Mouse (Mus musculus) G1E (cell line): ENCODE measurements around the gene Kcnj6. TPM values are rescaled to one million over a fixed set of nuclear protein-coding genes. Genes with fewer than 3 reads are reported as not detected.

Experiments
- ATAC-seq: 2 replicates; pipeline ENCODE4 v1.8.0; 2016; ENCODE audit warnings: mild to moderate bottlenecking; ENCODE audit not compliant: insufficient number of reproducible peaks, poor library complexity, low FRiP score, severe bottlenecking; ENCODE audit errors: extremely low read depth
- DNase-seq: peaks from one replicate; pipeline ENCODE4 v3.0.0; 2012; ENCODE audit warnings: low spot score
- H3K27me3 ChIP-seq: 2 replicates; pipeline ENCODE4 v1.6.1; 2012; ENCODE audit warnings: mild to moderate bottlenecking, low read length, inconsistent platforms; ENCODE audit not compliant: insufficient read depth
- H3K36me3 ChIP-seq: replicated peaks from 2 replicates; pipeline ENCODE3; 2012; ENCODE audit warnings: mild to moderate bottlenecking, inconsistent platforms
- H3K4me1 ChIP-seq: 2 replicates; pipeline ENCODE4 v1.6.1; 2012; ENCODE audit warnings: low read depth, low read length, inconsistent platforms, mixed read lengths; ENCODE audit not compliant: insufficient read depth
- H3K4me3 ChIP-seq: 2 replicates; pipeline ENCODE4 v1.5.1; 2012; ENCODE audit warnings: low read depth, mild to moderate bottlenecking, inconsistent platforms, low read length, moderate library complexity, mixed read lengths
- H3K9me3 ChIP-seq: replicated peaks from 2 replicates; pipeline ENCODE4 v1.6.1; 2012; ENCODE audit warnings: inconsistent platforms
- CTCF ChIP-seq: IDR thresholded peaks from 2 replicates; pipeline ENCODE4 v1.5.1; 2012; ENCODE audit warnings: low read depth, low read length, inconsistent platforms, mixed read lengths
- GATA1 ChIP-seq: IDR thresholded peaks from 2 replicates; pipeline ENCODE4 v1.6.1; 2012; ENCODE audit warnings: borderline replicate concordance, low read length, inconsistent platforms, mixed read lengths
- GATA2 ChIP-seq: IDR thresholded peaks from 2 replicates; pipeline ENCODE4 v1.6.1; 2012; ENCODE audit warnings: low read depth, low read length, inconsistent platforms, borderline replicate concordance
- POLR2AphosphoS5 ChIP-seq: IDR thresholded peaks from 2 replicates; pipeline ENCODE4 v1.6.1; 2012; ENCODE audit warnings: low read depth, low read length, inconsistent platforms; ENCODE audit not compliant: insufficient replicate concordance
- TAL1 ChIP-seq: conservative IDR thresholded peaks from 2 replicates; pipeline ENCODE4 v1.6.1; 2012; ENCODE audit warnings: low read depth, low read length, inconsistent platforms, mixed read lengths
- polyA plus RNA-seq: library from polyadenylated mRNA; stranded (reverse); fragments of >175 nt; gene quantifications from 2 replicates; pipeline ENCODE4 v1.2.3, GENCODE M21; 2012
- total RNA-seq, 2 experiments: library from RNA; stranded (forward) in 1 of 2; stranded (reverse) in 1 of 2; fragments of 200-1000 nt in 1 of 2; fragments of >200 nt in 1 of 2; fragmentation: Nextera tagmentation in 1 of 2; gene quantifications; 2 replicates each; pipeline ENCODE4 v1.2.3; 2014 to 2017

Kcnj6 gene
- total and polyA plus RNA-seq, 3 experiments = 0.22 TPM; not detected in 2

DNA sequence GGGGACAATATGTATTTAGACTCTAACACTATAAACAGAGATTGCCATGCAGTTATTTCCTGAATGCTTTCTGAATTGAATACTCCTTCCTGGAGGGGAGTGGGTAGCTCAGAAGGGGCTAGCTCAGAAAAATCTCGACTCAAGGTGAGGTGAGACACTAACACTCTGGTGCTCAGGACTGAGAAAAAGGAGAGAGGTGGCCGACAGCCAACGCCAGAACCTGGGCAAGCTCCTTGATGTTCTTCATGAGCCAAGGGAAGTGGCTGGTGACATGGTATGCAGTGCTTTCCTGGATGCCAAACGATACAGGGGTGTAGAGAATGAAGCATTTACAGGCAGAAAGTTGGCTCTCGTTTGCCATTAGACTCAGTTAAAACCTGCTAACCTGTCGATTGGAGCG lies 48.3 kb downstream of the Kcnj6 start:
- ATAC-seq (no peak), DNase-seq (no peak)
- Histone ChIP-seq H3K9me3 (peaks cover 8% of the 10 kb centered on the region; the same call in 1 of the 2 replicates), H3K4me1 (no peaks in the 10 kb centered on the region), H3K27me3 (no peaks in the 10 kb centered on the region), H3K4me3 (no peak overlapping the region), H3K36me3 (no peaks in the 10 kb centered on the region)
- TF ChIP-seq GATA1 (no peak), CTCF (no peak)

DNA sequence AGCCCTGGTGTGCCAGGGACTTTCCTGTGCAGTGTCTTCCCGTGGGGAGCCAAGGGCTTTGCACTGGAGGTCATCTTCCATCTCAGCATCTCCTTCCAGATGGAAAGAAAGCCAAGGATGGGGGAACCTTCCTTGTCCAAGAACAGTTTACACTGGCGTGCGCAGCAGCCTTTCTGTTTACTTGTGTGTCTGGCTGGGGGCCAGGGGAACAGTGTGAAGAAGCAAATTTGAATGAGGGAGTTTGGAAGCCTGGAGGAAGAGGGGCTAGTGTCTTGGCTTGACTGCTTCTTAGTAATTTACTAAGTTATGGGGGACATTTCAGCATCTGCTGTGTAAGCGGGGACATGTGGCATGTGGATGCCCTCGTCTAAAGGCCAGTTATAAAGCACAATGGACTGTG lies 50.7 kb downstream of the Kcnj6 start:
- H3K27me3 ChIP-seq = no peaks in the 10 kb centered on the region
- DNase-seq (no peak), ATAC-seq (no peak)
- H3K4me1 ChIP-seq = no peaks in the 10 kb centered on the region
- no peak overlapping the region for H3K4me3 ChIP-seq
- H3K36me3 ChIP-seq = no peaks in the 10 kb centered on the region
- H3K9me3 ChIP-seq = peaks cover 8% of the 10 kb centered on the region; the same call in 1 of the 2 replicates
- TF ChIP-seq TAL1 (no peak), GATA1 (no peak), POLR2AphosphoS5 (no peak), GATA2 (no peak), CTCF (no peak)

DNA sequence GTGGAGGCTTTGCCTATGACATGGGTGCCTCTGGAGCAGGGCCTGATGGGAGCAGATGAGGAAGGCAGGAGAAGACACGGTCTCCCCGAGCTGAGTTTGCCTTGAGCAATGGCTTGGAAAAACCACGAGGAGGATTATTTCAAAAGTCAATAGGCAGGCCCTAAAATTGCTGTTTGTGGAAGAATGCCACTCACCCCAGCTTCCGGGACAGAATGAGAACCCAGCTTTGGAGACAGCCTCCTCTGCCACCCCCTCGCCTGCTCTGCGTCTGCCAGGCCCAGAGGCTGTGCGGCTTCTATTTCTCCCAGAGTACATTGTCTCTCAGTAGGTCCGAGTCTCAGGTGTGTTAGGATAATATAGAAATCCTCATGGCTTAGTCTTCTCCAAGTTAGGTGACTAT lies 64.8 kb downstream of the Kcnj6 start:
- Histone ChIP-seq H3K27me3 (no peaks in the 10 kb centered on the region), H3K36me3 (no peaks in the 10 kb centered on the region), H3K9me3 (peaks cover 13% of the 10 kb centered on the region), H3K4me3 (no peak overlapping the region), H3K4me1 (no peaks in the 10 kb centered on the region)
- DNase-seq (no peak), ATAC-seq (no peak)
- TF ChIP-seq GATA1 (no peak), GATA2 (no peak), CTCF (no peak), TAL1 (no peak), POLR2AphosphoS5 (no peak)

DNA sequence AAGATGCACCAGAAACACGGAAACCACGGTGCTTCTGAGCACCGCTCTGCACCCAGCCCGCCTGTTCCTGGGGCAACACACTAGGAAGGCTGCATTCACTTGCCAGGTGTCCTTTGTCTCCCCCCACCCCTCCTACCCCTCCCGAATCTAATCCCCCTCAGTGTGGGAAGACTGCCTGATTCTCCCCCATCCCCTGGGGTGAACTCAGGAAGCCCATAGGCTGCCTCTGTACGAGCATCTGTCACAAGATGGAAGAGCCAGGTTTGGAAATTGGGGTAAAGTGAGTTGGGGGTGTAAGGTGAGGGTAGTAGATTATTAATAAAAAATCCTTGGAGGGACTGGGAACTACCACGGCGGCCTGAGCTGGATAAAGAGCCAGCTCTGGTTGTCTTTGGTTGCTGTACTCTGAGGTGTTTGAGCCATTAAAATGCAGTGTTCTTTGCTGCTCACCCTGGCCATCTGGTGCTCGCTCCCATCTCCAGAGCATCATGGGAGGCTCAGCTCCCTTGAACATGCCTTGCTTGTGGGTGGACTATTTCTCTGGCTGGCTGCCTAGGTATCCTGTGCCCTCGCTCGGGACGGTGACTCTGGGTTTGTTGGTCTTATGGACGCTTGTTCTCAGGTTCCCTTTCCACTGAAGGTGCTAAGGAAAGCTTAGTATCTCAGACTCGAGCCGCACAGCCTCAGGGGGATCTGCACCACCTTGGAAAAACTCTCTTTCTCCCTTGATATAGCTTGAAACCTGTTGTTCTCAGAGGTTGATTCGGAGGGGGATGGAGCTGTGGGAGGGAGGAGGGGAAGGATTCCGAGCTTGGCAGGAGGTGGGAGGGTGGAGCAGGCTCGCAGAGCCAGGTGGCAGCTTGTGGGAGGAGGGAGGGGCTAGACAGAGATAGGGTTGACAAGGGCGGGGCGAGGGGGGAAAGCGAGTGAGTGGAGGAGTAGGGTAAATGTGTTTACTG lies 65.9 kb downstream of the Kcnj6 start:
- Histone ChIP-seq H3K36me3 (no peaks in the 10 kb centered on the region), H3K27me3 (no peaks in the 10 kb centered on the region), H3K4me1 (no peaks in the 10 kb centered on the region), H3K4me3 (no peak overlapping the region), H3K9me3 (peaks cover 13% of the 10 kb centered on the region)
- no peak for ATAC-seq
- no peak for TF ChIP-seq GATA1
- TF ChIP-seq GATA2 = no peak
- TF ChIP-seq CTCF = no peak
- TF ChIP-seq TAL1 = no peak
- no peak for TF ChIP-seq POLR2AphosphoS5
- DNase-seq = no peak

DNA sequence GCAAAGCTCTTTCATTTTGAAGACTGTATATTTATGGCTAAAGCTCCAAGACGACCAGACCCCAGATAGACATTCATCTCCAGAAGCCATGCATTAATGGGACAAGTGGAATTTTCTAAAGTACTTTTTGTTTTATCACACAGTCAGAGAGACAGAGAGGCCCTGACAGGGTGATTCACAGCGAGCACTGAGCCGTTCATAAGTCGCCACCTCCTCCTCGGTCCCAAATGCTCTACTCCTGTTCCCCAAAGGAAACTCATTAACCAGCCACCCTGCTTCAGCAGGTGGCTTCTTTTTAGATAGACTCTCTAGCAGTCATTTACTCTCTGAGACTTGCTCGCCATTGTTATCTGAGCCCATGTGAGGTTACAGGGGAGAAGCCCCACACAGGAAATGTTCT lies 72.1 kb downstream of the Kcnj6 start:
- TF ChIP-seq GATA1 (no peak), TAL1 (no peak), CTCF (no peak), GATA2 (no peak), POLR2AphosphoS5 (no peak)
- ATAC-seq = no peak

DNA sequence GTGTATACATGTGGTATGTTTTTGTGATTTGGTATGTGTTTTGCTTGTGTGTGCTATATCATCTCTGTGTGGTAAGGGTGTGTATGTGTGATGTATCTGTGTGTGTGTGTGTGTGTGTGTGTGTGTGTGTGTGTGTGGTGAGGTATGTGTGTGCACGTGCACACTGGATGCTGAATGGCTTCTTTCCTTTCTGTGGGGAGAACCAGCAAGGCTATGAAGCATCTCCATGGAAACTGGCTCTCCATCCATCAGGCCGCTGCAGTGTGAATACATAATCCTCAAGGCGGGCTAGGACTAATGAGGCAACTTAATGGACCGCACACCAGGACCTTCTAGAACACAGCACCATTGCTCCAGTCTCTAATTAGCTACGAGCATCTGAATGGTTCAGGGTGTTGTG lies 78.3 kb downstream of the Kcnj6 start:
- no peak for TF ChIP-seq POLR2AphosphoS5
- TF ChIP-seq GATA2 = no peak
- no peak for TF ChIP-seq CTCF
- TF ChIP-seq GATA1 = no peak
- no peak for TF ChIP-seq TAL1

More for the DNA sequence above, 72.1 kb downstream of the Kcnj6 start:
- DNase-seq = no peak
- H3K4me3 ChIP-seq = no peak overlapping the region
- no peaks in the 10 kb centered on the region for H3K27me3 ChIP-seq
- H3K4me1 ChIP-seq = no peaks in the 10 kb centered on the region
- no peaks in the 10 kb centered on the region for H3K9me3 ChIP-seq
- H3K36me3 ChIP-seq = no peaks in the 10 kb centered on the region

DNA sequence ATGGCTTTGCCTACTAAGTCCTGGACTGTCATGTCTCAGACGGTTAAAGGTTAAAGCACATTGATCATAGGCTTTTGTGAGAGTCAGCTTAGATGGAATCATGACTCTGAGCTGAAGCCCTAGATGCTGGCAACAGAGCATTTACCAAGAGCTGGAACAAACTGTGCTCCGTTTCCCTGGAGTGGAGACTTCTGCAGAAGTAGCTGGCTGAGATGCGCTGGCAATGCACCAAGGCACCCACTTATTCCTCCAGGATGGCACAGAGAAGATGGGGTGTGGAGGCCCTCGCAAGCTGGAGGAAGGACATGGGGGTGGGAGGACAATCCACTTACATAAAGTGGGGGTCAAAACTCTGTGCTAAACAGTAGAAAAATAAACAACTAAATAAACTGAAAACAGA lies 91.5 kb downstream of the Kcnj6 start:
- H3K9me3 ChIP-seq = no peaks in the 10 kb centered on the region
- no peaks in the 10 kb centered on the region for H3K27me3 ChIP-seq
- DNase-seq = no peak
- H3K36me3 ChIP-seq = no peaks in the 10 kb centered on the region
- no peak overlapping the region for H3K4me3 ChIP-seq
- TF ChIP-seq GATA1 (no peak), CTCF (no peak), TAL1 (no peak), POLR2AphosphoS5 (no peak), GATA2 (no peak)
- no peak for ATAC-seq
- no peaks in the 10 kb centered on the region for H3K4me1 ChIP-seq

More for the DNA sequence above, 78.3 kb downstream of the Kcnj6 start:
- H3K36me3 ChIP-seq = no peaks in the 10 kb centered on the region
- no peak overlapping the region for H3K4me3 ChIP-seq
- H3K9me3 ChIP-seq = no peaks in the 10 kb centered on the region
- DNase-seq (no peak), ATAC-seq (no peak)
- H3K27me3 ChIP-seq = no peaks in the 10 kb centered on the region
- H3K4me1 ChIP-seq = no peaks in the 10 kb centered on the region
